Mouse (Mus musculus) bone marrow macrophage, adult 2 months (primary cell): ENCODE data around the gene Hjurp.

ENCODE experiments used
- CTCF ChIP-seq: IDR thresholded peaks from 2 replicates; pipeline ENCODE4 v1.5.1; 2012; ENCODE audit warnings: low read depth, mild to moderate bottlenecking, low read length, moderate library complexity
- POLR2A ChIP-seq: IDR thresholded peaks from 2 replicates; pipeline ENCODE4 v1.6.1; 2012; ENCODE audit warnings: mild to moderate bottlenecking, low read depth, low read length, borderline replicate concordance

- TF ChIP-seq CTCF, result no peak
- no peak for TF ChIP-seq POLR2A
Observed at GRCm38 (mm10) chr1:88248658-88249057, 28.8 kb downstream of the Hjurp start.
